Mouse (Mus musculus): ENCODE measurements around the gene Lrrc23.

DNA sequence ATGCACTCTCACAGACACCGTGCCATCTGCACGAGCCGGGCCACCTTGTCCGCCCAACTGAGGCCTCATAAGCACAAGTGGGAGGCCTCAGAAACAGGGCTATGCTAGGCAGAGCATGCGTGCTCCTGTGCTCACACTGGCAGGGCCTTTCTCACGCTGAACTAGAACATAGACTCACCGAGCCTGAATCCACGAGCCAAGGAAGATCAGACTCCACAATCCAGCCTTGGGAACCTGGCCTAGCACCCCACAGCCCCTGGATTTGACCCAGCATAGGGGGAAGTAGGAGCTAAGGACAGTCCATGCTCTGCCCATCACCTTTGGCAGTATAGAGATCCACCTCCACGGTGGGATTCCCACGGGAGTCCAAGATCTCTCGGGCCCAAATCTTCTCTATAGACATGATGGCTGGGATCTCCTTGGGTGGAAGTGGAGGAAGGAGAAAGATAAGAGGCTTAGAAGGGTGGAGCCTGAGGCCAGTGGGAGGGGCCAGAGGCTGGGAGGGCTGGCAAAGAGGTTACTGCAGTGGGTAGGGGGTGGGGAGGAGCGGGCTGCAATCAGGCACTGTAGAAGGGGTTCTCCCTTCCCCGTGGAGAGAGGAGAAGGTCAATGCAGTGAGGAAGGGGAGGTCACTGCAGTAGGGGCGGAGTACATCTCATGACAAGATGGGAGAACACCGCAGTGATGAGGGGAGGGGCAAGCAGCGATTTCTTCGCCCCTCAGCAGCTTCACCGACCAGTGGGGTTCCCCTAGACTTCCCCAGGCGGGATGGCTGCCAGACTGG, 11.4 kb downstream of the Lrrc23 start:
- TF ChIP-seq POLR2A (IDR thresholded peaks at IDR 0.05; ENCODE audit: borderline replicate concordance, extremely low read depth, insufficient read depth, insufficient read length, poor library complexity, severe bottlenecking) (no peak), CTCF (IDR thresholded peaks at IDR 0.05; ENCODE audit: borderline replicate concordance, extremely low read depth, insufficient read depth, insufficient read length) (no peak)

Data from brain, embryonic 14.5 days (tissue).